Mouse (Mus musculus): ENCODE results near the gene Gtf2h2.

DNA sequence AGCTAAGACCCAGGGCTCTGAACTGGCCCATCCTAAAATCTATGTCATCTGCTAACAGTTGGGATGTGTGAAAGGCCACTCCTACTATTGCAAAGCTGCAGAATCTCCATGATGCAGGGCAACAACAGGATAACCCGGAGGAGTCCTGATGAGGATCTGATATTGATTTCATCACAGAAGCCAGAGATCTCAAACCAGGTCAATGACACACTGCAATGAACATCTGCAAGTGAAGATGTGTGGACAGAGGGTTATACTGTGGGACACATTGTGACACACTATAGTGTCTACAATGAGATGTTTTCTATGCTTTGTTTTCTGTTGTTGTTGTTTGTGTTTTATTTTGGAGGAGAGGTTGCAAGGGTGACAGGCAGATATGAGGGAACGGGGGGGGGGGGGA is 31.3 kb upstream of the Gtf2h2 start:
- no peak for TF ChIP-seq CTCF (IDR thresholded peaks at IDR 0.05; ENCODE audit: extremely low read depth, insufficient read depth, insufficient read length, insufficient replicate concordance)
- no peak for TF ChIP-seq POLR2A (IDR thresholded peaks at IDR 0.05; ENCODE audit: low read depth, low read length)

Measured in spleen, adult 2 months (tissue).